Mouse (Mus musculus) C2C12 (cell line): Measurements from ENCODE around the gene 2510009E07Rik.

Experiments
- CEBPB ChIP-seq: IDR thresholded peaks from one replicate; pipeline ENCODE4 v1.6.1; 2011; ENCODE audit warnings: low read depth, mild to moderate bottlenecking, control low read depth, moderate library complexity
- CTCF ChIP-seq: IDR thresholded peaks from one replicate; pipeline ENCODE4 v1.5.1; 2011; ENCODE audit not compliant: control insufficient read depth, insufficient read depth, insufficient read length
- FOSL1 ChIP-seq: IDR thresholded peaks from one replicate; pipeline ENCODE4 v1.8.0; 2011; ENCODE audit warnings: mild to moderate bottlenecking, low read length; ENCODE audit not compliant: poor library complexity, insufficient read depth, severe bottlenecking
- MAX ChIP-seq: IDR thresholded peaks from one replicate; pipeline ENCODE4 v1.6.1; 2011; ENCODE audit warnings: mild to moderate bottlenecking, control low read depth
- MYOD1 ChIP-seq: IDR thresholded peaks from one replicate; pipeline ENCODE4 v1.6.1; 2011; ENCODE audit warnings: low read depth; ENCODE audit not compliant: control insufficient read depth, insufficient read length
- MYOG ChIP-seq: IDR thresholded peaks from one replicate; pipeline ENCODE4 v1.6.1; 2011; ENCODE audit not compliant: control insufficient read depth, insufficient read length; ENCODE audit errors: extremely low read depth
- USF1 ChIP-seq: IDR thresholded peaks from one replicate; pipeline ENCODE4 v1.6.1; 2011; ENCODE audit warnings: low read depth, mild to moderate bottlenecking, control low read depth, moderate library complexity

DNA sequence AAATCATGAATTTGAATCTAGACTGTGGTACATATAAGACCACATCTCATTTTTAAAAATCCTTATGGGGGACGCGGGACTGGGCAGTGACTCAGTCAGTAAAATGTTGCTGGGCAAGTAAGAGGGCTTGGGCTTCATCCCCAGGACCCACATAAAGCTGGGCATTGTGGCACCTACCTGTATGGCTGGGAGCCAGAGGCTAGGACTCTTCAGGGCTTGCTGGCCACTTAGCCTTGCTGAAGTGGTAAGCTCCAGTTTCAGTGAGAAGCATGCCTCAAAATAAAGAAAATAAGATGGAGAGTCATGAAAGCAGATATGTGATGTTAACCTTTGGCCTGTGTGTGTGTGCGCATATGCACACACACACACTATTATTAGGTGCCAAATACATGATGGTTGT, 33.0 kb upstream of the 2510009E07Rik start:
- TF ChIP-seq CTCF (no peak), MAX (no peak), MYOG (no peak), MYOD1 (no peak), CEBPB (no peak), FOSL1 (no peak), USF1 (no peak)
